Mouse (Mus musculus) liver, postnatal 0 days (tissue): ENCODE results near the gene Ehd1.

Experiments used
- CTCF ChIP-seq: sonication (generic); IDR thresholded peaks from 2 replicates; pipeline ENCODE4 v1.5.1; 2016; ENCODE audit warnings: antibody characterized with exemption, low read depth
- EP300 ChIP-seq: IDR thresholded peaks from 2 replicates; pipeline ENCODE4 v1.6.1; 2016; ENCODE audit warnings: antibody characterized with exemption, low read depth, mild to moderate bottlenecking

- TF ChIP-seq CTCF: peak; percentile 75
- peak; percentile 43; the same call in 1 of the 2 replicates for TF ChIP-seq EP300
These were observed at the start of gene Ehd1 for GRCm38 (mm10) chr19:6276426-6277421.
